Mouse (Mus musculus) kidney, postnatal 0 days (tissue): ENCODE data around the gene Gm10271. TPM values are rescaled to one million over a fixed set of nuclear protein-coding genes. Genes with fewer than 3 reads are reported as not detected.

Source experiments
- ATAC-seq: fragments of 200-750 bp; cut with Nextera tagmentation; replicated peaks from 2 replicates; pipeline ENCODE4 v1.8.0; 2017; ENCODE audit warnings: low read depth, moderate number of reproducible peaks, moderate TSS enrichment, moderate library complexity; ENCODE audit not compliant: low FRiP score
- DNase-seq: peaks from one replicate; pipeline ENCODE4 v3.0.0-alpha.2; 2016; ENCODE audit warnings: low spot score
- H3K27ac ChIP-seq: fragments of 300-500 bp; sonication (generic); 2 replicates; pipeline ENCODE4 v1.5.1; 2014; ENCODE audit warnings: mild to moderate bottlenecking
- H3K27me3 ChIP-seq: fragments of 300-500 bp; sonication (generic); 2 replicates; pipeline ENCODE4 v1.6.1; 2014; ENCODE audit warnings: low read length, mixed read lengths; ENCODE audit not compliant: insufficient read depth
- H3K36me3 ChIP-seq: fragments of 300-500 bp; sonication (generic); 2 replicates; pipeline ENCODE4 v1.6.1; 2014; ENCODE audit warnings: low read length, mixed read lengths; ENCODE audit not compliant: insufficient read depth
- H3K4me1 ChIP-seq: fragments of 300-500 bp; sonication (generic); replicated peaks from 2 replicates; pipeline ENCODE4 v1.6.1; 2014; ENCODE audit warnings: antibody characterized with exemption, low read length, mixed read lengths; ENCODE audit not compliant: insufficient read depth
- H3K4me2 ChIP-seq: fragments of 300-500 bp; sonication (generic); 2 replicates; pipeline ENCODE4 v1.6.1; 2014; ENCODE audit warnings: mild to moderate bottlenecking, low read length, moderate library complexity, mixed read lengths
- H3K4me3 ChIP-seq: fragments of 300-500 bp; sonication (generic); replicated peaks from 2 replicates; pipeline ENCODE4 v1.5.1; 2014; ENCODE audit warnings: low read depth, low read length
- H3K9ac ChIP-seq: fragments of 300-500 bp; sonication (generic); 2 replicates; pipeline ENCODE4 v1.6.1; 2014; ENCODE audit warnings: low read depth, low read length
- H3K9me3 ChIP-seq: fragments of 300-500 bp; sonication (generic); replicated peaks from 2 replicates; pipeline ENCODE4 v1.6.1; 2016; ENCODE audit warnings: low read length, inconsistent platforms, mixed read lengths
- CTCF ChIP-seq: IDR thresholded peaks from 2 replicates; pipeline ENCODE4 v1.5.1; 2016; ENCODE audit warnings: antibody characterized with exemption, low read depth, mild to moderate bottlenecking, moderate library complexity
- WGBS: fragments of 180-500 bp; shearing (Covaris S2); extraction: QIAGEN DNeasy Blood & Tissue Kit; methylation state at CpG from one replicate; pipeline ENCODE4 v1.1.7; 2014; 5-methylcytosine and 5-hydroxymethylcytosine counted together
- polyA plus RNA-seq: library from polyadenylated mRNA; unstranded; fragments of >200 nt; fragmentation: Nextera tagmentation; extraction: Ambion mirVana; gene quantifications from 2 replicates; pipeline ENCODE4 v1.2.1, GENCODE M21; 2015

The Gm10271 gene
- polyA plus RNA-seq, 1 experiment from 2014 or later: not detected

DNA sequence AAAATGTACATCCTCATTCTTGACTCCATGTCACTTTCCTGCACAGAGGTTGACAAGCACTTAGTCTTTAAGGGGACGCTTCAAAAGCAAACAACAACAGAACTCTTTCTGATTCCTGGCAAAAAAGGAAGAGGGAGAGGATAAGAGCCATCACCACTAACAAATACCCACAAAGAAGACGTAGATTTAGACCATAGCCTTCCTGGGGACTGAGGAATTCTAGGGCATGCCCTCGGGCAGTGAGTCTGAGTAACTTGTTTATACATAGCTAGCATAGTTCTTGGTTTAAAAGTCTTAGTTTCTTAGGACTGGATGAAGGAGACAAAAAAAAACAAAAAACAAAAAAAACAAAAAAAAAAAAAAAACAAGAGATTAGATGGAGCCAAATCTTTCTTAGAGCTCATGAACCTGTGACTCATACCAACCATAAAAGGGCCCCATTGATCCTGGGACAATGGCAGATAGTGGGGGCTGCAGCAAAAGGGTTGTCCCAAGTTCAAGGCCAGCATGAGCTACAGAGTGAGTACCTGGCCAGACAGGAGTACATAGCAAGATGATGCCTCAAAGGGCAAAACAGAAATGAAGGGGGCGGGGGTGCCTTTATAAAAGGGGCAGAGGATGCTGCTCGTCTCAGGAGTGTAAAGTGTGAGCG, 23.3 kb upstream of the Gm10271 start:
- no peak for TF ChIP-seq CTCF
- no peak for DNase-seq
- H3K27me3 ChIP-seq: no peaks in the 10 kb centered on the region
- H3K36me3 ChIP-seq: no peaks in the 10 kb centered on the region
- ATAC-seq: no peak
- no peak overlapping the region for H3K27ac ChIP-seq
- no peak overlapping the region for H3K4me2 ChIP-seq
- H3K9ac ChIP-seq: no peak overlapping the region
- H3K4me1 ChIP-seq: no peaks in the 10 kb centered on the region
- 61% methylated on average over 6 of the region's 6 CpGs for WGBS
- no peaks in the 10 kb centered on the region for H3K9me3 ChIP-seq
- H3K4me3 ChIP-seq: no peak overlapping the region

DNA sequence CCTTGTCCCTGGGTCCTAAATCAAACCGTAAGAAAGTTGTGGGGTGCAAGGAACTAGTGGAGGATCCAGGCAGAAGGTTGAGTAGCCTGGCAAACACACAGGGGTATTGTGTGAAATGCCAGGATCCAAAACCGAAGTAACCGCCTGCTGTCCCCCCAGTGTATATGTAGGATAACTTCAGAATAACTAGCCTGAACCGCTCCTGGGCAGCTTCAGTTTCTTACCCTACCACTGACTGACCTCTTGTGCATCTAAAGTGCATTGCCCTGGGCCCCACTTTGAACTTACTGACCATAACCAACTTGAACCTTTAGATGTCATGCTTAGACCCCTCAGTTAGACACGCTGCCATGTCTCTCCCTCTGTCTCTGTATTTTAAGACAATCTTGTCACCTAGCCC, 22.8 kb upstream of the Gm10271 start:
- no peak overlapping the region for H3K9ac ChIP-seq
- 74% methylated on average over 5 of the region's 5 CpGs for WGBS
- no peaks in the 10 kb centered on the region for H3K27me3 ChIP-seq
- no peaks in the 10 kb centered on the region for H3K4me1 ChIP-seq
- H3K4me3 ChIP-seq: no peak overlapping the region
- H3K36me3 ChIP-seq: no peaks in the 10 kb centered on the region
- TF ChIP-seq CTCF: peak; percentile 34
- no peak overlapping the region for H3K4me2 ChIP-seq
- ATAC-seq: no peak; the same call in 1 of the 2 replicates
- H3K9me3 ChIP-seq: no peaks in the 10 kb centered on the region
- DNase-seq: no peak
- H3K27ac ChIP-seq: no peak overlapping the region

DNA sequence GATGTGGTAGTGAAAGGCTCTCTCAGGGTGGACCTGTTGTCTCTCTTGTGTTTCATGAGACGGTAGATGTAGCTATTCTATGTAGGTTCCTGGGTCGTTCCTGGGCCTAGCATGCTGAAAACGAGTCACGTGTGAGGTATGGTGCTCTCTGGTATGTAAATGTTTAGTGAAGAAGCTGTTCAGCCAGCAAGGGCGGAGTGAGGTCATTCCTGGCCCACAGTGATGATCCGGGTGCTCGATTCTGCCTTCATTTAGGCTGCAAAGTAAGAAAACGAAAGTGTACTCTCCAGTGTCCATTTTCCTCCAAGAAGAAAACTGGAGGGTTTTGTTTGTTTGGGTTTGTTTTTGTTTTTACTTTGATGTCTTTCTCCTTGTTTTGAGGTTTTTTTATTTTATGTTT, 21.6 kb upstream of the Gm10271 start:
- TF ChIP-seq CTCF: no peak
- no peak overlapping the region for H3K4me3 ChIP-seq
- H3K4me2 ChIP-seq: no peak overlapping the region
- H3K9me3 ChIP-seq: no peaks in the 10 kb centered on the region
- H3K9ac ChIP-seq: no peak overlapping the region
- WGBS: 70% methylated on average over 8 of the region's 8 CpGs
- H3K27me3 ChIP-seq: no peaks in the 10 kb centered on the region
- no peaks in the 10 kb centered on the region for H3K4me1 ChIP-seq
- ATAC-seq (no peak), DNase-seq (no peak)
- H3K36me3 ChIP-seq: no peaks in the 10 kb centered on the region
- H3K27ac ChIP-seq: no peak overlapping the region

DNA sequence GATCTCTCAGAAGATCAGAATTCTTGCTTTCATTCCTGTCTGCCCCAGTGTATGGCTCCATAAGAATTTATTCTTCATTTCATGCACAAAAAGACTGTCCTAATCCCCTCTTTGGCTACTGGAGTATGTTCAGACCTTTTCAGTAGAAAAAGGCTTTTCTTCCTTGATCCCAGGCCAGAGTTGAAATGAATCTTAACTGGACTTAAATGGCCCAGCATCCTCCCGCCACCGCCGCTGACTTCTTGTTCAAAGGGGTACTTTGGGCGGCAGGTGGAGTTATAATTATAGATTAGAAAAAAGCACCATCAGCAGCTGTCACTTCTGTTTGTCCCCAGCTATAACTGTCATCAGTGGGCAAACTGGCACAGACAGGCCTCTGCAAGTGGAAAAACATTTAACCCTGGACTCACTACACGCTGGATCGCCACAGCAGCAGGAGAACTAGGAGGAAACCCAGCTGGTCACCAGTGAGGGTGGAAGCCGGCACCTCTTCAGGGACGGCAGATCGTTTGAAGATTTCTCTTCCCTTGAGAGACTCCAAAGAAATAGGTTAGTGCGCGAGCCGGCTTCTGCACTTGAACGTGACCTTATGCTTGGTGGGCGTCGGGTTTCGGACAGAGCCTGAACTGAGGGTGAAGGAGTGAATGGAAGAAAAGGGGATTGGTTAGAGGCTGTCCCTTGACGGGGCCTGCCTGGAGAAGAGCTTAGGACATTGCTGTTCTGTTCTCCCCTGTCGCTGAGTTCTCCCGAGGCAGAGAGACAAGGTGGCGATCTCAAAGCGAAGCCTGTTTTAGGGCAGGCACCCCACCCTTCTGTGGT, 14.1 kb upstream of the Gm10271 start, which contains the start of gene Best3:
Gene Best3 (plus strand): TSS at position 51 of the 819 bp plus-strand sequence.
- no peaks in the 10 kb centered on the region for H3K36me3 ChIP-seq
- H3K9me3 ChIP-seq: no peaks in the 10 kb centered on the region
- no peaks in the 10 kb centered on the region for H3K27me3 ChIP-seq
- no peak within 1 kb of the TSS; the same call in 1 of the 2 replicates for H3K4me3 ChIP-seq
- DNase-seq: peak; percentile 27
- ATAC-seq: no peak
- H3K27ac ChIP-seq: no peak within 1 kb of the TSS
- no peaks in the 10 kb centered on the region; the same call in 1 of the 2 replicates for H3K4me1 ChIP-seq
- 0 out of 2 replicates have a peak within 1 kb of the TSS, but pooled peaks have one; percentile 18 for H3K9ac ChIP-seq
- WGBS: 31% methylated on average over 21 of the region's 21 CpGs
- H3K4me2 ChIP-seq: peak within 1 kb of the TSS; percentile 18; the same call in 1 of the 2 replicates
- no peak for TF ChIP-seq CTCF

DNA sequence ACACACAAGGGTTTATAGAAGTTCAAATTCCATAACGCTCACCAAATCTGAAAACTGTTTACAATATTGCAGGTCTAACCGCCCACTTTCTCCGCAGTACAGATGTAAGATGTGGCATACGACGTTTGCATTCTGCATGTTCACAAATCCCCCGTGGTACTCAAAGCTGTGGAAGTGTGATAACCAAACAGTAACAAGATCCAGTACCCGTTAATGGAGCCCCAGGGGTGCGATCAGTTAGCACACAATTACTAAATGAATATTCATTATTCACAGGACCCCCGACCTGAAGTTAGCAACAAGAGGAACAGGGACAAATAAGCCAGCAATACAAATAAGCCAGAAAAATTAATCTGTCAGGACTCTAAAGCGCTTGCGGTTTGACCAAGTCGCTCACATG, 12.4 kb upstream of the Gm10271 start:
- Histone ChIP-seq H3K9me3 (no peaks in the 10 kb centered on the region), H3K27me3 (no peaks in the 10 kb centered on the region), H3K27ac (no peak overlapping the region), H3K4me2 (no peak overlapping the region), H3K4me1 (no peaks in the 10 kb centered on the region; the same call in 1 of the 2 replicates), H3K36me3 (no peaks in the 10 kb centered on the region), H3K4me3 (no peak overlapping the region), H3K9ac (no peak overlapping the region)
- WGBS: 75% methylated on average over 12 of the region's 12 CpGs
- TF ChIP-seq CTCF: no peak
- ATAC-seq: no peak
- no peak for DNase-seq

DNA sequence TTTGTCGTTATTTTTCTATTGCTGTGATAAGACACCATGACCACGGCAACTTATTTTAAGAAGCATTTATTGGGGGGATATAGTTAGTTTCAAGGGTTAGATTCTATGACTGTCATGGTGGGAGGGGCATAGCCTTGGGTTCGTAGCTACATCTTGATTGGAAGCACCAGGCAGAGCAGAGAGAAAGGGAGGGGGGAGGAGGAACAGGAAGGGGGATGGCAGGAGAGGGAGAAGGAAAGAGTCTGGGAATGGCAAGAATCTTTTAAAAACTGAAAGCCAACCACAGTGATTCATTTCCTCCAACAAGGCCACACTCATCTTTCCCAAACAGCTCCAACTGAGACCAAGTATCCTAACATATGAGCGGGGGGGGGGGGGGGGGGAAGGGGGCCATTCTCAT, 10.1 kb upstream of the Gm10271 start:
- Histone ChIP-seq H3K9me3 (no peaks in the 10 kb centered on the region), H3K36me3 (no peaks in the 10 kb centered on the region), H3K4me1 (no peaks in the 10 kb centered on the region; the same call in 1 of the 2 replicates), H3K9ac (no peak overlapping the region), H3K4me2 (no peak overlapping the region), H3K27me3 (no peaks in the 10 kb centered on the region), H3K27ac (no peak overlapping the region), H3K4me3 (no peak overlapping the region)
- no peak for DNase-seq
- WGBS: 78% methylated on average over 3 of the region's 4 CpGs
- TF ChIP-seq CTCF: no peak
- ATAC-seq: no peak
